ENCODE assay signal across 10 mouse cellular contexts in genomic region chr5:134918071-134918832, GRCm38 (mm10). TPM values are rescaled to one million over a fixed set of nuclear protein-coding genes. Genes with fewer than 3 reads are reported as not detected.
DNase-seq lines count a peak whose midpoint lies in the region; ATAC-seq and TF ChIP-seq lines count a peak whose summit lies in the region.
"Had no signal": no experiment of that assay in that cellular context is flagged by ENCODE, and none has a peak within 500 bp of the region (broad histone marks: within the 10 kb centered on the region; RNA-seq: fewer than 3 reads in every experiment).

No protein-coding gene starts in this region.

- TF ChIP-seq CTCF in Patski (IDR thresholded peaks at IDR 0.05) = peak; percentile 76

- H3K27me3 ChIP-seq in Patski = no peaks in the 10 kb centered on the region

- peak; percentile 43 for DNase-seq in layer of hippocampus, adult 11-12 months (ENCODE audit: low spot score)
- no peak for DNase-seq in layer of hippocampus, adult 9-10 months (ENCODE audit: low spot score)
- DNase-seq in Patski (ENCODE audit: low read depth, low spot score) (no peak), liver (peak; percentile 95)
- DNase-seq in cerebellum, postnatal 14 days = peak; percentile 50 to 85
- peak; percentile 34 to 61 for DNase-seq in heart, postnatal 36 days
- peak; percentile 60 for DNase-seq in ovary, postnatal 36 days (ENCODE audit: low spot score)
- DNase-seq in frontal cortex, postnatal 25 days (ENCODE audit: low spot score in 2 of 2) = no peak

- intact Hi-C loops in heart, postnatal 36 days (cut with DNase I) = no loop called here

- no peak for ATAC-seq in Patski

- POLR2A ChIA-PET in Patski (lab: Charles Lee) = interaction anchor here (0.7 to 1.0 kb wide), 2 partner anchors 11 to 46 kb away, joined by 3 read pairs; no protein-coding TSS in a partner anchor

- in situ Hi-C loops in Patski (cut with MboI; ENCODE audit: low pct_unique_long_range_greater_than_20kb) = loop anchor here (5.0 to 10.0 kb wide), 2 partner anchors 49 to 367 kb away; no protein-coding TSS in a partner anchor

- CTCF ChIA-PET in Patski (lab: Charles Lee) = interaction anchor here (1.8 to 5.5 kb wide), 3 partner anchors 10 to 48 kb away, joined by 6 to 28 read pairs (median 10); no protein-coding TSS in a partner anchor

RNA-seq across cellular contexts. Expression of gene Cldn13, which starts 2.9 kb away (rescaled TPM):
- polyA plus RNA-seq in Patski (2021) = not detected
- total RNA-seq in heart, postnatal 36 days (2021) = not detected
- polyA plus RNA-seq: frontal cortex, adult 2 months had no signal

RNA-seq across cellular contexts. Expression of gene Tmem270, which starts 11.7 kb away (rescaled TPM):
- polyA plus RNA-seq in Patski (2021) = not detected
- total RNA-seq in heart, postnatal 36 days (2021) = not detected
- polyA plus RNA-seq: frontal cortex, adult 2 months; neural tube, embryonic 14.5 days had no signal

RNA-seq across cellular contexts. Expression of gene Mettl27, which starts 13.9 kb away (rescaled TPM):
- 27.5 TPM for polyA plus RNA-seq in Patski (2021)
- total RNA-seq in heart, postnatal 36 days (2021) = 1 to 10 TPM; 7.3 to 7.5 TPM

RNA-seq across cellular contexts. Expression of gene Cldn4, which starts 28.5 kb away (rescaled TPM):
- 0.09 TPM for polyA plus RNA-seq in Patski (2021)
- total RNA-seq in heart, postnatal 36 days (2021) = not detected
- polyA plus RNA-seq: neural tube, embryonic 14.5 days had no signal

Comparison
In these comparisons a context has a peak if more than half of its experiments do, and no peak if none do; other contexts are left out.
1. DNase-seq: peak in layer of hippocampus, adult 11-12 months (single experiment), cerebellum, postnatal 14 days (2 of 2), heart, postnatal 36 days (2 of 2), liver (single experiment) and ovary, postnatal 36 days (single experiment); none in layer of hippocampus, adult 9-10 months (single experiment), Patski (single experiment) and frontal cortex, postnatal 25 days (0 of 2).